Mouse (Mus musculus) spleen, adult 2 months (tissue): ENCODE data around the gene Pced1a. TPM values are rescaled to one million over a fixed set of nuclear protein-coding genes. Genes with fewer than 3 reads are reported as not detected.

Experiments
- DNase-seq, 2 experiments: peaks; one replicate each; pipeline versions ENCODE4 v3.0.0 to v3.0.0-alpha.2; 2012 to 2021; ENCODE audit warnings: low spot score in 2 of 2, low read depth in 1 of 2
- H3K27ac ChIP-seq: fragments of 200-500 bp; 2 replicates; pipeline ENCODE4 v1.5.1; 2012; ENCODE audit warnings: low read length, inconsistent platforms; ENCODE audit not compliant: insufficient read depth
- H3K27me3 ChIP-seq: fragments of 200-500 bp; 2 replicates; pipeline ENCODE4 v1.6.1; 2012; ENCODE audit warnings: mild to moderate bottlenecking, moderate library complexity, low read length, inconsistent platforms; ENCODE audit not compliant: control insufficient read depth, insufficient read depth
- H3K36me3 ChIP-seq: fragments of 200-500 bp; 2 replicates; pipeline ENCODE4 v1.6.1; 2012; ENCODE audit warnings: mild to moderate bottlenecking, low read length, inconsistent platforms; ENCODE audit not compliant: control insufficient read depth, insufficient read depth
- H3K4me1 ChIP-seq: fragments of 200-500 bp; 2 replicates; pipeline ENCODE4 v1.6.1; 2011; ENCODE audit warnings: inconsistent platforms; ENCODE audit not compliant: control insufficient read depth, insufficient read depth, insufficient read length
- H3K4me3 ChIP-seq: fragments of 200-500 bp; 2 replicates; pipeline ENCODE4 v1.5.1; 2011; ENCODE audit warnings: mild to moderate bottlenecking, inconsistent platforms; ENCODE audit not compliant: insufficient read depth, insufficient read length; ENCODE audit errors: extremely low read depth
- CTCF ChIP-seq: fragments of 200-500 bp; IDR thresholded peaks from 2 replicates; pipeline ENCODE4 v1.5.1; 2011; ENCODE audit warnings: mild to moderate bottlenecking, inconsistent platforms; ENCODE audit not compliant: insufficient read depth, insufficient read length, insufficient replicate concordance; ENCODE audit errors: extremely low read depth
- POLR2A ChIP-seq: fragments of 200-500 bp; IDR thresholded peaks from 2 replicates; pipeline ENCODE4 v1.6.1; 2011; ENCODE audit warnings: low read depth, low read length, inconsistent platforms
- WGBS: fragments of 180-500 bp; shearing (Covaris S2); methylation state at CpG from one replicate; pipeline ENCODE4 v1.1.7; 2018; 5-methylcytosine and 5-hydroxymethylcytosine counted together
- polyA plus RNA-seq: library from polyadenylated mRNA; depleted of rRNA; stranded (reverse); fragments of >200 nt; gene quantifications from 2 replicates; pipeline ENCODE4 v1.2.3, GENCODE M21; 2012

Gene Pced1a
- polyA plus RNA-seq, 1 experiment = 33.2 TPM

DNA sequence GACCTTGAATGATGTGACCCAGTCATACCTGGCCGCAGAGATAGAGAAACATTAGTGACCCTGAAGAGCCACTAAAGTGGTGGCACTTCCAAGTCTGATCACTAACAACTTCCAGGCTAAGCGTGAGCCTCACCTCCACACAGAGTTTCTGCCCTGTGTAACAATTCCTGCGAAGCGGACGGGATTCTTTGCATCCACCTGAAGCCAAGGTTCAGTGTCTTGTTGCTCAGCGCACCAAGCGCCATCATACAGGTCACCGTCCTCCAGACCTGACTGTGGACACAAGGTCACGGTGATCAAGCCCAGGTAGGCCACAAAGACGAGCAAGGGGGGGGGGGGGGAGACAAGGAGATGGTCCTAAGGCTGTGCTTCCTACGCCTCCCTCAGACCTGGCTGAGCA is 28.8 kb downstream of the Pced1a start:
- WGBS = 93% methylated on average over 11 of the region's 11 CpGs
- Histone ChIP-seq H3K27ac (no peak overlapping the region), H3K36me3 (no peaks in the 10 kb centered on the region), H3K27me3 (peaks cover 8% of the 10 kb centered on the region; the same call in 1 of the 2 replicates), H3K4me1 (no peaks in the 10 kb centered on the region; the same call in 1 of the 2 replicates), H3K4me3 (no peak overlapping the region)
- no peak for TF ChIP-seq CTCF
- TF ChIP-seq POLR2A = no peak
- DNase-seq = no peak

DNA sequence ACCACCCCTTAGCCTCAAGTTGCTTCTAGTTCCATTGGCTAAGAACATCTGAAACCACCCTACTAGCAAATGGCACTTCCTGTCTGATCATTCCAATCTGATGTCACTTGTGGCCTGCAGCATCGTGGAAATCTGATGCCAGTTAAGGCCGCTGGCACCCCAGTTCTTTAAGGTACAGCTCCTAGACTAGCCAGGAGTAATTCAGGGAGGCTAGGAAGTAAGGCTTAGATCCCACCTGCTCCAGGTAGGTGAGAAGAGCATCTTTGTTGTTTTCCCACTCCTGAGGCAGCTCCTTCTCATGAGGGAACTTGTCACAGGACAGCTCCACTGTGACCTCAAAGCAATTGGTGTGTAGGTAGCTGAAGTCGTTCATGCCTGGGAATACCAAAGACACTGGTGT is 31.7 kb downstream of the Pced1a start:
- Histone ChIP-seq H3K27ac (no peak overlapping the region), H3K27me3 (peaks cover 6% of the 10 kb centered on the region; the same call in 1 of the 2 replicates), H3K36me3 (no peaks in the 10 kb centered on the region), H3K4me1 (no peaks in the 10 kb centered on the region; the same call in 1 of the 2 replicates), H3K4me3 (no peak overlapping the region)
- 78% methylated on average over 3 of the region's 3 CpGs for WGBS
- DNase-seq = no peak
- no peak for TF ChIP-seq CTCF
- TF ChIP-seq POLR2A = no peak

DNA sequence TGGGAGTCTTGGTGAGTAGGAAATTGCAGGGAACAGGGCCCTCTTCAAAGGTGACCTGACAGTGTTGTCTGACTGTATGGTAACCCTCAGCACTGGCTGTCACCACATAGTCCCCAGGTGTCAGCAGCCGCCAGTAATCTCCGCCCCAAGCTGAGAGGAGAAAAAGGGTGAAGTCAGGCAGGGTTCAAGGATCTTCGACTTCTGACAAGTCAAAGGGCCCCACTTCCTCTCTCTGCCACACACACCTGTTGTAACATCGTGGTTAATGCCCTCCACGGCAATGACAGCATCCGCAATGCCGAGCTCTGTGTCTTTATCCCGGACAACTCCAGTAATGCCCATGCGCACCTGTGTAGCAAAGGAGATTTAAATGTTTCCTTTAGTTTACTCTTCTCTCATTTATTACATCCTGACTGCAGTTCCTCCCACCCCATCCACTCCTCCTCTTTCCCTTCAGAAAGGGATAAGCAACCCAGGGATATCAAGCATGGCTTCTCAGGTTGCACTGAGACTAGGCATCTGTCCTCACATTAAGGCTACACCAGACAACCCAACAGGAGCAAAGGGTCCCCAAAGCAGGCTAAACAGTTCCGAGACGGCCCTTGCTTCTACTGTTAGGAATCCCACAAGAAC is 33.4 kb downstream of the Pced1a start:
- H3K36me3 ChIP-seq = no peaks in the 10 kb centered on the region
- no peaks in the 10 kb centered on the region for H3K4me1 ChIP-seq
- H3K4me3 ChIP-seq = no peak overlapping the region
- no peak for DNase-seq
- no peaks in the 10 kb centered on the region for H3K27me3 ChIP-seq
- H3K27ac ChIP-seq = no peak overlapping the region
- 54% methylated on average over 11 of the region's 11 CpGs for WGBS
- TF ChIP-seq CTCF = no peak
- TF ChIP-seq POLR2A = no peak

DNA sequence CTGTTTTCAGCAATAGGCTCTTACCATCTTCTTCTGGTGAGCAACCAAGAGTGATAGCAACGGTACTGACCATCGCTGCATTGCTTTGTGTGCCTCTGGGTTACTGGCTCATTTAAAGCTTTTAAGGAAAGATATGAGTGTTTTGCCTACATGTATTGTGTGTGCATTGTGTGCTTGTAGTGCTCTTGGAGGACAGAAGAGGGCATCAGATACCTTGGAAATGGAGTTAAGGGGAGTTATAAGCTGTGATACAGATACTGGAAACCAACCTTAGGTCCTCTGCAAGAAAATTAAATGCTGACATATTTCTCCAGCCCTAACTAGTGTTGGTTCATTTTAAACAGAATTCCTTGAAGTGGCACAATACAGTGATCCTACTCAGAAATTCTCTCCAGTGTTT is 35.7 kb downstream of the Pced1a start:
- Histone ChIP-seq H3K27me3 (no peaks in the 10 kb centered on the region), H3K4me3 (no peak overlapping the region), H3K27ac (no peak overlapping the region), H3K36me3 (no peaks in the 10 kb centered on the region), H3K4me1 (no peaks in the 10 kb centered on the region)
- WGBS = 88% methylated on average over 2 of the region's 2 CpGs
- no peak for DNase-seq
- TF ChIP-seq CTCF (no peak), POLR2A (no peak)

DNA sequence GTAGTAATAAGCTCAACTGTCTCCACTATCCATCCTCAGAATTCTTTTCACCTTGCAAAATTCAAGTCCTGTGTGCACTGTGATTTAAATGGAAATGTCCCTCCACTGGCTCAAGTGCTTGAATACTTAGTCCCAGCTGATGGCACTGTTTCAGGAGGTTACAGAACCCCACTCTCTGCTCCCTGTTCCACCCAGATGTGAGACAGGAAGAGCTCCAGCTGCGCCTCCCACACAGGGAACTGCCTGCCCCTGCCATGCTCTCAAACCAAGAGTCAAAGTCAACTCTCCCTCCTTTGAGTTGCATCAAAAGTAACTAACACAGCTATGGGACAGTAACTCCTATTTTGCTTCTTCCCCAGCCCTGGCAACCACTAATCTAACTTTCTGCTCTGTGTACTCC is 38.3 kb downstream of the Pced1a start:
- H3K4me1 ChIP-seq = no peaks in the 10 kb centered on the region
- 77% methylated on average over 1 of the region's 1 CpGs for WGBS
- no peak for DNase-seq
- H3K4me3 ChIP-seq = no peak overlapping the region
- no peaks in the 10 kb centered on the region for H3K36me3 ChIP-seq
- TF ChIP-seq POLR2A (no peak), CTCF (no peak)
- H3K27ac ChIP-seq = no peak overlapping the region
- H3K27me3 ChIP-seq = no peaks in the 10 kb centered on the region

DNA sequence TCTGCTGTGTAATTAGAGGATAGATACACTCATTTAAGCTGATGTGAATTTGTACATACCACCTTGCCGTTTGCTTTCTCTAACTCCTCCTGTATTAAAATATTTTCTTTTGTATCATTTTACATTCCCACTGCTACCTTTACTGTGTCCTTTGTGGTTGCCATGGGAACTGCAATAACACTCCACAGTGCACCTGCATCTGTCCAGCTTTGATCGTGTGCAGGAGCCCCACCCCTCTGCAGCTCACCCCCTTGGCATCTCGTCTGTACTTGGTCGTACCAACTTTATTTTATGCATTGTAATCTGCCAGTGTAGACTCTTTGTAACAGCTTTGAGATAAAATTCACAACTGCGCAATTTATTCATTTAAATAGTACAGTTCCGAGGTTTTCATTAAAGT is 40.6 kb downstream of the Pced1a start:
- TF ChIP-seq POLR2A (no peak), CTCF (no peak)
- Histone ChIP-seq H3K4me3 (no peak overlapping the region), H3K27ac (no peak overlapping the region), H3K27me3 (no peaks in the 10 kb centered on the region), H3K36me3 (no peaks in the 10 kb centered on the region), H3K4me1 (no peaks in the 10 kb centered on the region)
- DNase-seq = no peak
- WGBS = 70% methylated on average over 6 of the region's 6 CpGs

DNA sequence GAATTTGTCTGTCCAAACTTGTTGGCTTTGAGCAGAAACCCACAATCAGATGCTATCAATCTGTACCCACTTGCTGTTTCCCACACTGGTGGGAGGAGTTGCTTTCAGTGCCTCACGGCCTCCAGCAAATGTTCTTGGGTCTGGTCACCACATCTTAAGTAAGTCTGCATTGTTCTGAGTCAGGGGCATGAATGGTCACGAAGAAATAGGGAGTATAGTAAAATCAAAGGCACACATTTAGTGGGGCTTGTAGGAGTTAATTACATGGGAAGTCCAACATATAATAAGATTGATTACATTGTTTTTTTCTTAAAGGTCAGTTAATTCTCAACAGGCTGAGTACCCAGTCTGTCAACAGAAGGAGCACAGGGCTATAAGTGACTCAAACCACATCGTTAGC is 41.3 kb downstream of the Pced1a start:
- WGBS = 65% methylated on average over 3 of the region's 3 CpGs
- no peaks in the 10 kb centered on the region for H3K4me1 ChIP-seq
- no peak for DNase-seq
- no peak overlapping the region for H3K27ac ChIP-seq
- no peaks in the 10 kb centered on the region for H3K36me3 ChIP-seq
- TF ChIP-seq CTCF = no peak
- no peak for TF ChIP-seq POLR2A
- H3K4me3 ChIP-seq = no peak overlapping the region
- H3K27me3 ChIP-seq = no peaks in the 10 kb centered on the region
